Mouse (Mus musculus): ENCODE data around the gene Tceanc. TPM values are rescaled to one million over a fixed set of nuclear protein-coding genes. Genes with fewer than 3 reads are reported as not detected.

Tceanc gene
- polyA plus RNA-seq (2016; fragmentation: Nextera tagmentation; extraction: Ambion mirVana) = 9.4 and 13.3 TPM in 2 replicates

GRCm38 (mm10) chrX:166518345-166518744 is at the start of gene Tceanc:
Gene Tceanc (minus strand): TSS chrX:166518567.
- Histone ChIP-seq H3K27me3 (ENCODE audit: low read depth, poor library complexity, severe bottlenecking) (peaks cover 89% of the 10 kb centered on the region), H3K4me1 (peaks cover 4% of the 10 kb centered on the region; the same call in 1 of the 2 replicates), H3K4me3 (no peak within 1 kb of the TSS), H3K9me3 (replicated peaks) (no peaks in the 10 kb centered on the region), H3K36me3 (no peaks in the 10 kb centered on the region), H3K27ac (no peak within 1 kb of the TSS)
- no peak for DNase-seq (ENCODE audit: low spot score)
- WGBS = 82% methylated on average over 16 of the region's 16 CpGs

- peaks cover 83% of the 10 kb centered on the region for H3K27me3 ChIP-seq (ENCODE audit: low read depth, poor library complexity, severe bottlenecking)
- H3K4me1 ChIP-seq = no peaks in the 10 kb centered on the region
- no peaks in the 10 kb centered on the region for H3K9me3 ChIP-seq (replicated peaks)
- DNase-seq (ENCODE audit: low spot score) = no peak
- H3K27ac ChIP-seq = no peak overlapping the region
- 88% methylated on average over 6 of the region's 6 CpGs for WGBS
- no peaks in the 10 kb centered on the region for H3K36me3 ChIP-seq
- no peak overlapping the region for H3K4me3 ChIP-seq
Observed at GRCm38 (mm10) chrX:166565983-166566382, 47.6 kb upstream of the Tceanc start.

GRCm38 (mm10) chrX:166565401-166565800 is 47.0 kb upstream of the Tceanc start:
- Histone ChIP-seq H3K4me3 (no peak overlapping the region), H3K27ac (no peak overlapping the region), H3K36me3 (no peaks in the 10 kb centered on the region), H3K9me3 (replicated peaks) (no peaks in the 10 kb centered on the region), H3K4me1 (no peaks in the 10 kb centered on the region), H3K27me3 (ENCODE audit: low read depth, poor library complexity, severe bottlenecking) (peaks cover 85% of the 10 kb centered on the region)
- no peak for DNase-seq (ENCODE audit: low spot score)
- 63% methylated on average over 5 of the region's 5 CpGs for WGBS

GRCm38 (mm10) chrX:166564900-166565299 is 46.5 kb upstream of the Tceanc start:
- H3K27me3 ChIP-seq (ENCODE audit: low read depth, poor library complexity, severe bottlenecking) = peaks cover 81% of the 10 kb centered on the region

GRCm38 (mm10) chrX:166559333-166559732 is 41.0 kb upstream of the Tceanc start:
- Histone ChIP-seq H3K27me3 (ENCODE audit: low read depth, poor library complexity, severe bottlenecking) (peaks cover 76% of the 10 kb centered on the region), H3K36me3 (no peaks in the 10 kb centered on the region), H3K4me1 (no peaks in the 10 kb centered on the region), H3K9me3 (replicated peaks) (no peaks in the 10 kb centered on the region), H3K4me3 (no peak overlapping the region), H3K27ac (no peak overlapping the region)
- WGBS = 87% methylated on average over 3 of the region's 3 CpGs
- no peak for DNase-seq (ENCODE audit: low spot score)

More at GRCm38 (mm10) chrX:166564900-166565299, 46.5 kb upstream of the Tceanc start:
- no peaks in the 10 kb centered on the region for H3K4me1 ChIP-seq
- no peaks in the 10 kb centered on the region for H3K36me3 ChIP-seq
- no peaks in the 10 kb centered on the region for H3K9me3 ChIP-seq (replicated peaks)
- 43% methylated on average over 5 of the region's 5 CpGs for WGBS
- H3K27ac ChIP-seq = no peak overlapping the region
- H3K4me3 ChIP-seq = no peak overlapping the region
- DNase-seq (ENCODE audit: low spot score) = no peak

- no peaks in the 10 kb centered on the region for H3K9me3 ChIP-seq (replicated peaks)
- H3K27me3 ChIP-seq (ENCODE audit: low read depth, poor library complexity, severe bottlenecking) = peaks cover 86% of the 10 kb centered on the region
- no peaks in the 10 kb centered on the region for H3K4me1 ChIP-seq
- H3K36me3 ChIP-seq = no peaks in the 10 kb centered on the region
- H3K27ac ChIP-seq = no peak overlapping the region
- WGBS = 89% methylated on average over 7 of the region's 7 CpGs
- no peak for DNase-seq (ENCODE audit: low spot score)
- H3K4me3 ChIP-seq = no peak overlapping the region
Observed at GRCm38 (mm10) chrX:166552355-166552754, 34.0 kb upstream of the Tceanc start.

- H3K4me1 ChIP-seq = no peaks in the 10 kb centered on the region
- 82% methylated on average over 2 of the region's 2 CpGs for WGBS
- no peak for DNase-seq (ENCODE audit: low spot score)
- H3K27ac ChIP-seq = no peak overlapping the region
- peaks cover 89% of the 10 kb centered on the region for H3K27me3 ChIP-seq (ENCODE audit: low read depth, poor library complexity, severe bottlenecking)
- no peaks in the 10 kb centered on the region for H3K36me3 ChIP-seq
- H3K9me3 ChIP-seq (replicated peaks) = no peaks in the 10 kb centered on the region
- no peak overlapping the region for H3K4me3 ChIP-seq
Observed at GRCm38 (mm10) chrX:166546495-166546894, 28.1 kb upstream of the Tceanc start.

GRCm38 (mm10) chrX:166535138-166535537 is 16.8 kb upstream of the Tceanc start:
- no peak overlapping the region for H3K4me3 ChIP-seq
- no peaks in the 10 kb centered on the region for H3K4me1 ChIP-seq
- no peak for DNase-seq (ENCODE audit: low spot score)
- peaks cover 95% of the 10 kb centered on the region for H3K27me3 ChIP-seq (ENCODE audit: low read depth, poor library complexity, severe bottlenecking)
- no peaks in the 10 kb centered on the region for H3K9me3 ChIP-seq (replicated peaks)
- H3K27ac ChIP-seq = no peak overlapping the region
- 67% methylated on average over 4 of the region's 4 CpGs for WGBS
- H3K36me3 ChIP-seq = no peaks in the 10 kb centered on the region

GRCm38 (mm10) chrX:166533432-166533831 is 15.1 kb upstream of the Tceanc start:
- 87% methylated on average over 4 of the region's 4 CpGs for whole genome bisulfite sequencing
- DNase-seq (ENCODE audit: low spot score) = no peak
- peaks cover 94% of the 10 kb centered on the region for H3K27me3 ChIP-seq (ENCODE audit: low read depth, poor library complexity, severe bottlenecking)

GRCm38 (mm10) chrX:166531671-166532070 is 13.3 kb upstream of the Tceanc start:
- 48% methylated on average over 6 of the region's 6 CpGs for WGBS

More at GRCm38 (mm10) chrX:166533432-166533831, 15.1 kb upstream of the Tceanc start:
- H3K27ac ChIP-seq = no peak overlapping the region
- no peak overlapping the region for H3K4me3 ChIP-seq
- H3K36me3 ChIP-seq = no peaks in the 10 kb centered on the region
- H3K4me1 ChIP-seq = no peaks in the 10 kb centered on the region
- H3K9me3 ChIP-seq (replicated peaks) = no peaks in the 10 kb centered on the region

GRCm38 (mm10) chrX:166528126-166528525 is 9.8 kb upstream of the Tceanc start:
- Histone ChIP-seq H3K4me3 (no peak overlapping the region), H3K4me1 (no peaks in the 10 kb centered on the region), H3K27ac (no peak overlapping the region), H3K27me3 (ENCODE audit: low read depth, poor library complexity, severe bottlenecking) (peaks cover 84% of the 10 kb centered on the region), H3K9me3 (replicated peaks) (no peaks in the 10 kb centered on the region), H3K36me3 (no peaks in the 10 kb centered on the region)
- no peak for DNase-seq (ENCODE audit: low spot score)
- WGBS = 84% methylated on average over 3 of the region's 3 CpGs

More at GRCm38 (mm10) chrX:166531671-166532070, 13.3 kb upstream of the Tceanc start:
- H3K27me3 ChIP-seq (ENCODE audit: low read depth, poor library complexity, severe bottlenecking) = peaks cover 91% of the 10 kb centered on the region
- H3K4me3 ChIP-seq = no peak overlapping the region
- no peaks in the 10 kb centered on the region for H3K4me1 ChIP-seq
- no peak overlapping the region for H3K27ac ChIP-seq
- H3K36me3 ChIP-seq = no peaks in the 10 kb centered on the region
- H3K9me3 ChIP-seq (replicated peaks) = no peaks in the 10 kb centered on the region
- no peak for DNase-seq (ENCODE audit: low spot score)

GRCm38 (mm10) chrX:166525637-166526315 is 7.4 kb upstream of the Tceanc start:
- H3K36me3 ChIP-seq = no peaks in the 10 kb centered on the region
- H3K9me3 ChIP-seq (replicated peaks) = no peaks in the 10 kb centered on the region
- no peak for DNase-seq (ENCODE audit: low spot score)
- H3K4me1 ChIP-seq = no peaks in the 10 kb centered on the region
- WGBS = 98% methylated on average over 2 of the region's 2 CpGs
- no peak overlapping the region for H3K27ac ChIP-seq
- peaks cover 80% of the 10 kb centered on the region for H3K27me3 ChIP-seq (ENCODE audit: low read depth, poor library complexity, severe bottlenecking)
- H3K4me3 ChIP-seq = no peak overlapping the region

GRCm38 (mm10) chrX:166520782-166521181 is 2.4 kb upstream of the Tceanc start:
- 83% methylated on average over 5 of the region's 5 CpGs for WGBS
- H3K27me3 ChIP-seq (ENCODE audit: low read depth, poor library complexity, severe bottlenecking) = peaks cover 84% of the 10 kb centered on the region
- H3K4me3 ChIP-seq = no peak overlapping the region
- no peak for DNase-seq (ENCODE audit: low spot score)
- H3K4me1 ChIP-seq = no peaks in the 10 kb centered on the region
- no peak overlapping the region for H3K27ac ChIP-seq
- no peaks in the 10 kb centered on the region for H3K9me3 ChIP-seq (replicated peaks)
- H3K36me3 ChIP-seq = no peaks in the 10 kb centered on the region

Measured in limb, embryonic 10.5 days (tissue).